Mouse (Mus musculus) kidney, adult 2 months (tissue): ENCODE measurements around the gene Sema3b.

Experiments
- CTCF ChIP-seq: fragments of 200-500 bp; conservative IDR thresholded peaks from 2 replicates; pipeline ENCODE4 v1.5.1; 2011; ENCODE audit warnings: low read depth, mild to moderate bottlenecking, control low read depth, low read length, moderate library complexity, mixed read lengths; ENCODE audit not compliant: insufficient read depth, insufficient read length
- POLR2A ChIP-seq: fragments of 200-500 bp; IDR thresholded peaks from one replicate; pipeline ENCODE4 v1.6.1; 2011; ENCODE audit warnings: low read depth, low read length, control low read depth

DNA sequence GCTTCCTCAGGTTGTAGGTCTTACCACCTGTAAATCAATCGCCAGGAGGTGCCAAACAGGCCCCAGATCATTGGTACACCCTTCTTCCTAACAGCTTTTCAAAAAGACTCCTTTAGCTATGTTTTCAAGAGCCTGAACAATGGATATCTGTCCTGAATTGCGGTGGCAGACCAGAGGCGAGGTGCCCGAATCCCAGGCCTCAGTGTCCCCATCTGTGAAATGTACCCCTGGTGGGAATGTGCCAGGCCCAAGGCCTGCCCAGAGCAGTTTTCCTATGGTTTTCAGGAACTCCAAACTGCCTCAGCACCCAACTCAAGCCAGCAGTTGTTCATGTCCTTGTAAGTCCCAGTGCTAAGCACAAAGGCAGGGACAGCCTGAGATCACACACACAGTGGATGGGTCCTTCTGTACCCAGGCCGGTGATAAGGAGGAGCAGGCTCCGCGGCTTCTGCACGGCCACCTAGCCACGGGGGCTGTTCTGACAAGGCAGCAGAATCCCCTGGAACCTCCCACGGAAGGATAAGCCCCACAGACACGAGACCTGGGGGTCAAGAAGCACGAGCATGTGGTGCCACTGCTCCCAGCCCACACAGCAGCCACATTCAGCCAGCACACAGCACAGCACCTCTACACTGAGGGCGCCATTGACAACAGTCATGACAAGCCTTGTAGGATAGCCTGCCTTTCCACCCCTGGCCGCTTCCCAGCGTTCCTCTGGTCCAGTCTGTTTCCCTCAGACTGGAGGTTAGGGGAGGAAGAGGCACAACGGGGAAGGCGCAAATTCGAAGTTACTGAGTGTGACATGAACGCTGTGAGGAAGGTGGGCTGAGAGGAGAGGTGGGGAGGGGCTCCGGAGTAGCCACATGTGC is 18.6 kb upstream of the Sema3b start:
- TF ChIP-seq CTCF (no peak), POLR2A (no peak)
